Mouse (Mus musculus) myocyte (in vitro differentiated cells): ENCODE measurements around the gene Bcar3.
A peak's percentile ranks its signal among the peaks of the same experiment; 100 is the strongest.

ENCODE experiments used
- CEBPB ChIP-seq: IDR thresholded peaks from 2 replicates; pipeline ENCODE4 v1.6.1; 2011; ENCODE audit warnings: mild to moderate bottlenecking, moderate library complexity; ENCODE audit not compliant: poor library complexity, insufficient read depth, severe bottlenecking
- POLR2A ChIP-seq: IDR thresholded peaks from one replicate; pipeline ENCODE4 v1.6.1; 2011; ENCODE audit warnings: low read depth, mild to moderate bottlenecking, control low read depth, moderate library complexity; ENCODE audit not compliant: insufficient read length
- POLR2AphosphoS2 ChIP-seq: IDR thresholded peaks from one replicate; pipeline ENCODE4 v1.6.1; 2011; ENCODE audit warnings: low read depth, control low read depth; ENCODE audit not compliant: insufficient read length
- REST ChIP-seq: IDR thresholded peaks from one replicate; pipeline ENCODE4 v1.6.1; 2011; ENCODE audit warnings: mild to moderate bottlenecking, control low read depth, moderate library complexity; ENCODE audit not compliant: insufficient read depth, insufficient read length
- SRF ChIP-seq: IDR thresholded peaks from one replicate; pipeline ENCODE4 v1.6.1; 2011; ENCODE audit warnings: low read depth; ENCODE audit not compliant: control insufficient read depth, insufficient read length
- TCF12 ChIP-seq: IDR thresholded peaks from one replicate; pipeline ENCODE4 v1.6.1; 2011; ENCODE audit warnings: mild to moderate bottlenecking, control low read depth; ENCODE audit not compliant: poor library complexity, insufficient read depth, severe bottlenecking
- TCF3 ChIP-seq: IDR thresholded peaks from one replicate; pipeline ENCODE4 v1.6.1; 2011; ENCODE audit warnings: low read depth, control low read depth; ENCODE audit not compliant: insufficient read length

DNA sequence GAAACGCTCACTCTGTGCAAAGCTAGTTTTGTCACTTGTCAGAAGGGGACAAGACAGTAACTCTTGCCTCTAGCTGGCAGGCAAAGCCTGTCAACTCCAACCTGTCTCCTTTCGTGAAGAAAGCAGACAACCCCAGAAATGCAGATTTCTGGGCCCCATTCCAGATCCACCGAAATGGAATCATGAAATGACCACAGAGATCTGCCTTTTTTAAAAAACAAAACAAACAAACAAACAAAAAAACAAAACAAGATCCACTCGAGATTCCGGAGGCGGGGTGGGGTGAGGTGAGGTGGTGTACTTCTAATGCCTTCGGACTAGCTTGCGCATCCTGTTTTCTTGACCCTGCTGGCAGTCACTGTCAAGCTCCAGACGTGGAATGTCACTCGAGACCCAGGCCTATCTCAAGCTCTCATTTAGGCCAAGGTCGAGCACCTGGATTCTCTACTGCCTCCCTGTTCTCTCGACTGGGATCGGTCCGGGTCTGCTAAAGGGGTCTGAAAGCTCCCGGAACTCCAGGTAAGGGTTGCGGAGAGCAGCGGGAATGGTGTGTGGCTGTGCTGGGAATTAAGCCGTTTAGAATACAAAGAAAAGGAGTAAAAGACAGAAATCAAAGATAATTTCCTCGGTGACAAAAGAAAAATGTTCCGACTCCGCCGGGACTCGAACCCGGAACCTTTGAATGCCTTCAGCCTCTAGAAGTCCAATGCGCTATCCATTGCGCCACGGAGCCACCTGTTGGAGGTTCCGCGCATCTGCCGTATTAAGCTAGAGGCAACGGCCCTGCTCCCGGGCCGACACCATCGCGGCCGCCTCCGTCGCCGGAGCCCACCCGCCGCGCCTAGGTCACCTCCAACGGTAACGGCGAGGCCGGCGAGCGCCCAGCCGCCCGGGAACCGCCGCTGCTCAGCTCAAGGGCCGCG lies 1.4 kb upstream of the Bcar3 start:
- TF ChIP-seq POLR2A (no peak), SRF (no peak), REST (no peak), POLR2AphosphoS2 (no peak), TCF12 (no peak), TCF3 (no peak), CEBPB (peak; percentile 46; the same call in 1 of the 2 replicates)
